ENCODE assay signal across 7 mouse cellular contexts in the genomic region with DNA sequence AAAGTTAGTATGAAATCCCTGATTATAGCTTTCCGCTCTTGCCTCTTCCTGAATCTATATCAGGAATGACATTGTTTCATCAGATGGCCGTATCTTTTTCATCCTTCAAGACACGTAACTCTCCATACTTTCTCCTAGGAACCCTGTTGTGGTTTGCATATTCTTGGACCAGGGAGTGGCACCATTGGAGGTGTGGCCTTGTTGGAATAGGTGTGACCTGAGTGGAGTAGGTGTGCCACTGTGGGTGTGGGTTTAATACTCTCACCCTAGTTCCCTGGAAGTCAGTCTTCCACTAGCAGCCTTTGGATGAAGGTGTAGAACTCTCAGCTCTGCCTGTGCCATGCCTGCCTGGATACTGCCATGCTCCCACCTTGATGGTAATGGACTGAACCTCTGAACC. TPM values are rescaled to one million over a fixed set of nuclear protein-coding genes. Genes with fewer than 3 reads are reported as not detected.
DNase-seq lines count a peak whose midpoint lies in the region; ATAC-seq and TF ChIP-seq lines count a peak whose summit lies in the region.
"Not testable (repeated sequence)": the region's sequence is repeated elsewhere in the genome, so short reads cannot be mapped to it uniquely, and the experiment has no call there.
"Had no signal": no experiment of that assay in that cellular context is flagged by ENCODE, and none has a peak within 500 bp of the region (broad histone marks: within the 10 kb centered on the region; RNA-seq: fewer than 3 reads in every experiment).

No protein-coding gene starts in this region.

- not testable (repeated sequence) for H3K4me1 ChIP-seq in kidney, postnatal 0 days (replicated peaks; ENCODE audit: insufficient read depth, low read length)

- not testable (repeated sequence) for TF ChIP-seq CTCF in kidney, postnatal 0 days (IDR thresholded peaks at IDR 0.05; ENCODE audit: low read depth)

- not testable (repeated sequence) for H3K4me2 ChIP-seq in kidney, postnatal 0 days (ENCODE audit: low read length)

- WGBS in kidney, postnatal 0 days, result 98% methylated on average over 3 of the region's 3 CpGs

- not testable (repeated sequence) for H3K9ac ChIP-seq in kidney, postnatal 0 days (ENCODE audit: low read depth, low read length)

- H3K9me3 ChIP-seq in kidney, postnatal 0 days (replicated peaks; ENCODE audit: low read length), result not testable (repeated sequence)

- not testable (repeated sequence) for H3K36me3 ChIP-seq in kidney, postnatal 0 days (ENCODE audit: insufficient read depth, low read length)

- peak overlapping the region; percentile 60 for H3K27ac ChIP-seq in kidney, postnatal 0 days

- H3K4me3 ChIP-seq in kidney, postnatal 0 days (replicated peaks; ENCODE audit: low read depth, low read length), result not testable (repeated sequence)

- DNase-seq in ES-CJ7 (ENCODE audit: low read depth, low spot score), result peak; percentile 21
- DNase-seq in R1 (ENCODE audit: low read depth, low spot score), result peak; percentile 52
- peak; percentile 23 for DNase-seq in ZHBTc4 (ENCODE audit: low read depth, low spot score)
- peak; percentile 78 for DNase-seq in heart, adult 11 months
- DNase-seq in kidney, postnatal 0 days (ENCODE audit: low spot score), result not testable (repeated sequence)

- not testable (repeated sequence) for ATAC-seq in kidney, postnatal 0 days (replicated peaks; ENCODE audit: low FRiP score, low read depth)

- not testable (repeated sequence) for H3K27me3 ChIP-seq in kidney, postnatal 0 days (ENCODE audit: insufficient read depth, low read length)

RNA-seq across cellular contexts. Expression of a gene that starts 17.1 kb away (rescaled TPM):
- polyA plus RNA-seq in kidney, postnatal 0 days (2015; fragmentation: Nextera tagmentation; extraction: Ambion mirVana), result 24.1 and 26.2 TPM in 2 replicates

RNA-seq across cellular contexts. Expression of a gene that starts 17.8 kb away (rescaled TPM):
- 5.3 and 6.4 TPM in 2 replicates for polyA plus RNA-seq in kidney, postnatal 0 days (2015; fragmentation: Nextera tagmentation; extraction: Ambion mirVana)
- polyA plus RNA-seq: activated CD4-positive, CD25-positive, alpha-beta regulatory T cell, adult 4 months; CD4-positive, CD25-positive, alpha-beta regulatory T cell, adult 4 months had no signal
